Mouse (Mus musculus) embryonic facial prominence, embryonic 13.5 days (tissue): ENCODE measurements around the gene Tbcd. TPM values are rescaled to one million over a fixed set of nuclear protein-coding genes. Genes with fewer than 3 reads are reported as not detected.

ENCODE experiments used
- ATAC-seq: fragments of 200-750 bp; cut with Nextera tagmentation; 2 replicates; pipeline ENCODE4 v1.8.0; 2017; ENCODE audit warnings: low read depth; ENCODE audit not compliant: insufficient number of reproducible peaks, insufficient read depth, low FRiP score, low TSS enrichment
- H3K27ac ChIP-seq: fragments of 300-500 bp; sonication (generic); 2 replicates; pipeline ENCODE4 v1.5.1; 2015; ENCODE audit warnings: moderate library complexity, mild to moderate bottlenecking, inconsistent platforms
- H3K27me3 ChIP-seq: fragments of 300-500 bp; sonication (generic); 2 replicates; pipeline ENCODE4 v1.6.1; 2015; ENCODE audit warnings: mild to moderate bottlenecking, inconsistent platforms
- H3K36me3 ChIP-seq: fragments of 300-500 bp; sonication (generic); 2 replicates; pipeline ENCODE4 v1.6.1; 2015; ENCODE audit warnings: mild to moderate bottlenecking, inconsistent platforms
- H3K4me1 ChIP-seq: fragments of 300-500 bp; sonication (generic); 2 replicates; pipeline ENCODE4 v1.6.1; 2015; ENCODE audit warnings: inconsistent platforms
- H3K4me2 ChIP-seq: fragments of 300-500 bp; sonication (generic); 2 replicates; pipeline ENCODE4 v1.6.1; 2015; ENCODE audit warnings: moderate library complexity, mild to moderate bottlenecking, inconsistent platforms
- H3K4me3 ChIP-seq: fragments of 300-500 bp; sonication (generic); 2 replicates; pipeline ENCODE4 v1.5.1; 2015; ENCODE audit warnings: mild to moderate bottlenecking, inconsistent platforms
- H3K9ac ChIP-seq: fragments of 300-500 bp; sonication (generic); 2 replicates; pipeline ENCODE4 v1.6.1; 2015; ENCODE audit warnings: mild to moderate bottlenecking, inconsistent platforms
- H3K9me3 ChIP-seq: fragments of 300-500 bp; sonication (generic); 2 replicates; pipeline ENCODE4 v1.6.1; 2016; ENCODE audit warnings: inconsistent platforms
- WGBS: fragments of 180-500 bp; shearing (Covaris S2); methylation state at CpG from one replicate; pipeline ENCODE4 v1.1.7; 2015; ENCODE audit warnings: mixed read lengths; 5-methylcytosine and 5-hydroxymethylcytosine counted together
- polyA plus RNA-seq: library from polyadenylated mRNA; unstranded; fragments of >200 nt; fragmentation: Nextera tagmentation; extraction: Ambion mirVana; gene quantifications from 2 replicates; pipeline ENCODE4 v1.2.1, GENCODE M21; 2015

The Tbcd gene
- polyA plus RNA-seq, 1 experiment from 2014 or later = 42.5 TPM

GRCm38 (mm10) chr11:121434156-121435155 lies 17.3 kb upstream of the Tbcd start, which contains the start of gene Fn3k:
TSS of gene Fn3k (plus strand) at chr11:121434913.
- Histone ChIP-seq H3K4me1 (peaks cover 20% of the 10 kb centered on the region), H3K4me3 (peak within 1 kb of the TSS; percentile 45), H3K27me3 (no peaks in the 10 kb centered on the region), H3K9me3 (no peaks in the 10 kb centered on the region), H3K9ac (peak within 1 kb of the TSS; percentile 64), H3K36me3 (peaks cover 15% of the 10 kb centered on the region), H3K27ac (no peak within 1 kb of the TSS; the same call in 1 of the 2 replicates), H3K4me2 (peak within 1 kb of the TSS; percentile 75)
- ATAC-seq = peak; percentile 78
- 8% methylated on average over 30 of the region's 30 CpGs for WGBS

- no peaks in the 10 kb centered on the region for H3K36me3 ChIP-seq
- peaks cover 20% of the 10 kb centered on the region for H3K4me1 ChIP-seq
- no peak overlapping the region for H3K4me2 ChIP-seq
- 70% methylated on average over 5 of the region's 5 CpGs for WGBS
- ATAC-seq = no peak
- no peak overlapping the region for H3K27ac ChIP-seq
- H3K9ac ChIP-seq = no peak overlapping the region
- no peaks in the 10 kb centered on the region for H3K27me3 ChIP-seq
- H3K9me3 ChIP-seq = no peaks in the 10 kb centered on the region
- H3K4me3 ChIP-seq = no peak overlapping the region
These were observed 14.5 kb upstream of the Tbcd start for GRCm38 (mm10) chr11:121437236-121437635.

DNA sequence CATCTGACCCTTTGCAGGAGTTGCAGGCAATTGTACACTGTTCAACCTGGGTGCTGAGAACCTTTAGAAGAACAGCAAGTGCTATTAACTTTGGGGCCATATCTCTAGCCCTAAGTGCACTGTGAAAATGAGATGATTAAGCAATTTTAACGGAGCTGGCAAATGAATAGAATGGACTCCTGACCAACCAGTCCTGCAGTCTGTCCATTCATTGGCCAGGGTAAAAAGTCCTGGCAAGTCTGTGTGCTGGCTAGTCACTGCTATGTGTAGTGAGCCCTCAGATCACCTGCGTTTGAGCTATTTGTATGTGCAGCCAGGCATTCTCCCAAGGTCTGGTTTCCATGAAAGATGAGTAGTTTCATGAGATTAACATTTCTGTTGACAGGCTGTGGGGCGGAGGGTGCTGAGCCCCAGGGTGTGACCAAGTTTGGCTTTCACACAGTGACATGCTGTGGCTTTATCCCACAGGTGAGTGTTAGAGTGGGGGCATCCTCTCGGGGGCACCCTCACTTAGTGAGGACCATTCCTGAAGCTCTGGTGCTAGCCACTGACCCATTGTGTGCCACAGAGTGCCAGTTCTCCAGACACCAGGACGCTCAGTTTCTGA lies 12.0 kb upstream of the Tbcd start:
- no peak for ATAC-seq
- 62% methylated on average over 5 of the region's 5 CpGs for WGBS
- Histone ChIP-seq H3K27me3 (no peaks in the 10 kb centered on the region), H3K36me3 (no peaks in the 10 kb centered on the region), H3K4me2 (no peak overlapping the region), H3K9ac (no peak overlapping the region), H3K27ac (no peak overlapping the region), H3K4me1 (peaks cover 12% of the 10 kb centered on the region), H3K9me3 (no peaks in the 10 kb centered on the region), H3K4me3 (no peak overlapping the region)

- no peak overlapping the region for H3K27ac ChIP-seq
- 83% methylated on average over 4 of the region's 4 CpGs for WGBS
- no peak overlapping the region for H3K4me2 ChIP-seq
These were observed 10.1 kb upstream of the Tbcd start for GRCm38 (mm10) chr11:121441653-121442052.

GRCm38 (mm10) chr11:121442076-121442475 lies 9.7 kb upstream of the Tbcd start:
- Histone ChIP-seq H3K4me2 (no peak overlapping the region), H3K9me3 (no peaks in the 10 kb centered on the region), H3K36me3 (no peaks in the 10 kb centered on the region), H3K27me3 (no peaks in the 10 kb centered on the region; the same call in 1 of the 2 replicates), H3K27ac (no peak overlapping the region), H3K4me3 (no peak overlapping the region), H3K9ac (no peak overlapping the region), H3K4me1 (peaks cover 2% of the 10 kb centered on the region; the same call in 1 of the 2 replicates)
- WGBS = 32% methylated on average over 2 of the region's 2 CpGs
- no peak for ATAC-seq

More at GRCm38 (mm10) chr11:121441653-121442052, 10.1 kb upstream of the Tbcd start:
- Histone ChIP-seq H3K9me3 (no peaks in the 10 kb centered on the region), H3K9ac (no peak overlapping the region), H3K4me1 (peaks cover 3% of the 10 kb centered on the region; the same call in 1 of the 2 replicates), H3K36me3 (no peaks in the 10 kb centered on the region), H3K4me3 (no peak overlapping the region), H3K27me3 (no peaks in the 10 kb centered on the region; the same call in 1 of the 2 replicates)
- no peak for ATAC-seq

DNA sequence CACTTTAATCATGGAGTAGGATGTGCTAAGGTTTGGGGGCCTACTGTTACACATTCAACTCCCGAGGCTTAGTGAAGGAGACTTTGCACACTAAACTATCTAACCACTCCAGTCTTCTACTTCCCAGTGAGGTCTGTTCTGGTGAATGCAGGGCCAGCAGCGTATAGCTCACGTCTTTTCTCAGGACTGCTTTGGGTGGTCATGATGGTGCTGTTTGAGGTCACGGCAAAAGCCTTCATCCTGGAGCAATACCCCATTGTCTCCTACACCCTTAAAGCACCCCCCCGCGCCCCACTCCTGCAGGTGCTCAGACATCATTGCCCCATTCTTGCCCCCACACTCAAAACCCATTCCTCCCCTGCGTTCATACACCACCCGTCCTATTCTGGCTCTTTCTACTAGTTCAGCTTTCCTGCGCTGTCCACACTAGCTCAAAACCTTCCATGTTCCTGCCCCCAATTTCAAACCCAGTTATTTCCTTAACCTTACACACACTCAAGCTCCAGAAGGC lies 478 bp upstream of the Tbcd start:
- Histone ChIP-seq H3K27ac (no peak overlapping the region), H3K4me2 (peak overlapping the region; percentile 75), H3K4me3 (peak overlapping the region; percentile 84), H3K4me1 (peaks cover 18% of the 10 kb centered on the region), H3K36me3 (peaks cover 9% of the 10 kb centered on the region; the same call in 1 of the 2 replicates), H3K9ac (peak overlapping the region; percentile 80; the same call in 1 of the 2 replicates), H3K9me3 (no peaks in the 10 kb centered on the region), H3K27me3 (no peaks in the 10 kb centered on the region; the same call in 1 of the 2 replicates)
- WGBS = 18% methylated on average over 9 of the region's 9 CpGs
- 0 out of 2 replicates have a peak, but pooled peaks have one; percentile 13 for ATAC-seq

DNA sequence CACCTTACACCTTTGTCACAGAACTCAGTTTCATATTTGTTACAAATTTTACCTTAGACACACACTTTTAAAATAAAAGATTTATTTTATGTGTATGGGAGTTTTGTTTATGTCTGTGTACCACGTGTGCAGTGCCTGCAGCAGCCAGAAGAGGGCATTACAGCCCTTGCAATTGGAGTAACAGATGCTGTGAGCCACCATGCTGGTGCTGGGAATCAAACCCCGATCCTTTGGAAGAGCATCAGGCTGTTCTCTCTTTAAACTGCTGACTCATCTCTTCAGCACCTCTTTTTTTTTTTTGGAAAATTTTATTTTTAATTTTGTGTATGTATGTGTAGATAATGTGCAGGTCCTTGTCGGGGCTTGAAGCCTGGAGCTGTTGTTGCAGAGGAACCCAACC lies 6.1 kb downstream of the Tbcd start:
- Histone ChIP-seq H3K27me3 (no peaks in the 10 kb centered on the region), H3K9ac (no peak overlapping the region), H3K4me2 (no peak overlapping the region), H3K36me3 (peaks cover 66% of the 10 kb centered on the region), H3K27ac (no peak overlapping the region), H3K9me3 (peaks cover 4% of the 10 kb centered on the region; the same call in 1 of the 2 replicates), H3K4me1 (peaks cover 7% of the 10 kb centered on the region), H3K4me3 (no peak overlapping the region)
- WGBS = 89% methylated on average over 3 of the region's 3 CpGs
- ATAC-seq = no peak

GRCm38 (mm10) chr11:121467408-121467807 lies 15.7 kb downstream of the Tbcd start:
- Histone ChIP-seq H3K4me3 (no peak overlapping the region), H3K9me3 (no peaks in the 10 kb centered on the region), H3K27ac (no peak overlapping the region), H3K36me3 (peaks cover 48% of the 10 kb centered on the region), H3K9ac (no peak overlapping the region), H3K27me3 (no peaks in the 10 kb centered on the region), H3K4me2 (no peak overlapping the region), H3K4me1 (no peaks in the 10 kb centered on the region)
- no peak for ATAC-seq
- WGBS = 90% methylated on average over 6 of the region's 6 CpGs

DNA sequence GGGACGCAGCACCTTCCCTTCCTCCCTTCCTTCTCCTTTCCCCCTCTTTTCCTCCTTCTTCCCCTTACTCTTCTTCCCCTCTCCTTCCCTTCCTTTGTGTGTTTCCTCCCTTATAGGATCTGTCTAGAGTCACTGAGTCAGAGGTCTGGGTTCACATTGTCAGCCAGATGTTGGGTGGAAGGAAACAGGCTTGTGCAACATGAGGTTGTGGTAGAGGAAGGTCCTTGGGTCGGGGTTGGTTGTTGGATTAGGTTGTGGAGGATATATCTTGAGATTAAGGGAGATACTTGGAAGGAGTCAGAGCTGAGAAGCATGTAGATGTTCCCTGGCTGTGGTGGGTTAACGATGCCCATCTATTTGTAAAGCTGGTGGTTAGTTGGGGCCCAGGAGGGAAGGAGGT lies 23.1 kb downstream of the Tbcd start:
- Histone ChIP-seq H3K27ac (no peak overlapping the region), H3K9ac (no peak overlapping the region), H3K27me3 (no peaks in the 10 kb centered on the region), H3K4me2 (no peak overlapping the region), H3K36me3 (peaks cover 24% of the 10 kb centered on the region), H3K4me3 (no peak overlapping the region), H3K9me3 (no peaks in the 10 kb centered on the region), H3K4me1 (no peaks in the 10 kb centered on the region)
- 75% methylated on average over 3 of the region's 3 CpGs for WGBS
- no peak for ATAC-seq

GRCm38 (mm10) chr11:121475699-121476415 lies 24.1 kb downstream of the Tbcd start:
- Histone ChIP-seq H3K36me3 (peaks cover 27% of the 10 kb centered on the region), H3K9ac (no peak overlapping the region), H3K27ac (no peak overlapping the region), H3K4me2 (no peak overlapping the region), H3K27me3 (no peaks in the 10 kb centered on the region), H3K4me1 (no peaks in the 10 kb centered on the region), H3K9me3 (no peaks in the 10 kb centered on the region), H3K4me3 (no peak overlapping the region)
- ATAC-seq = no peak
- WGBS = 30% methylated on average over 9 of the region's 9 CpGs
